ENCODE assay signal across 10 mouse cellular contexts in genomic region chr5:99975061-99975460, GRCm38 (mm10). TPM values are rescaled to one million over a fixed set of nuclear protein-coding genes. Genes with fewer than 3 reads are reported as not detected.
DNase-seq lines count a peak whose midpoint lies in the region; ATAC-seq and TF ChIP-seq lines count a peak whose summit lies in the region.
"Had no signal": no experiment of that assay in that cellular context is flagged by ENCODE, and none has a peak within 500 bp of the region (broad histone marks: within the 10 kb centered on the region; RNA-seq: fewer than 3 reads in every experiment).

No protein-coding gene starts in this region.

- 28% methylated on average over 4 of the region's 4 CpGs for WGBS in heart, embryonic 16.5 days
- WGBS in embryonic facial prominence, embryonic 10.5 days: 78% methylated on average over 4 of the region's 4 CpGs
- 74% methylated on average over 4 of the region's 4 CpGs for WGBS in hindbrain, embryonic 11.5 days
- 38% methylated on average over 4 of the region's 4 CpGs for WGBS in liver, postnatal 0 days (ENCODE audit: insufficient replicate concordance)

- no peak for TF ChIP-seq CTCF in liver, postnatal 0 days (IDR thresholded peaks at IDR 0.05; ENCODE audit: low read depth)

- H3K4me1 ChIP-seq in heart, embryonic 16.5 days (ENCODE audit: control insufficient read depth, insufficient read depth, low read length): peaks cover 30% of the 10 kb centered on the region
- H3K4me1 ChIP-seq in embryonic facial prominence, embryonic 10.5 days: peaks cover 33% of the 10 kb centered on the region
- H3K4me1 ChIP-seq in hindbrain, embryonic 11.5 days (replicated peaks; ENCODE audit: control insufficient read depth, insufficient read depth, low read length): no peaks in the 10 kb centered on the region
- H3K4me1 ChIP-seq in liver, postnatal 0 days (ENCODE audit: insufficient read depth): peaks cover 32% of the 10 kb centered on the region

- H3K9ac ChIP-seq in heart, embryonic 16.5 days (ENCODE audit: low read length): no peak overlapping the region
- H3K9ac ChIP-seq in hindbrain, embryonic 11.5 days (ENCODE audit: low read depth, low read length): no peak overlapping the region
- H3K9ac ChIP-seq in liver, postnatal 0 days (replicated peaks): no peak overlapping the region; the same call in 1 of the 2 replicates

- no peak for TF ChIP-seq EP300 in liver, postnatal 0 days (IDR thresholded peaks at IDR 0.05; ENCODE audit: low read depth)

- peak overlapping the region; percentile 49 for H3K4me2 ChIP-seq in heart, embryonic 16.5 days (ENCODE audit: low read depth, low read length)
- H3K4me2 ChIP-seq in hindbrain, embryonic 11.5 days (replicated peaks; ENCODE audit: low read depth, low read length): peak overlapping the region; percentile 21; the same call in 1 of the 2 replicates
- H3K4me2 ChIP-seq in liver, postnatal 0 days (ENCODE audit: low read depth, low read length): peak overlapping the region; percentile 82

- peaks cover 10% of the 10 kb centered on the region; the same call in 1 of the 2 replicates for H3K36me3 ChIP-seq in heart, embryonic 16.5 days (ENCODE audit: control insufficient read depth, insufficient read depth)
- H3K36me3 ChIP-seq in embryonic facial prominence, embryonic 10.5 days (replicated peaks): peaks cover 61% of the 10 kb centered on the region
- H3K36me3 ChIP-seq in hindbrain, embryonic 11.5 days (ENCODE audit: control insufficient read depth, insufficient read depth, low read length): no peaks in the 10 kb centered on the region
- peaks cover 26% of the 10 kb centered on the region for H3K36me3 ChIP-seq in liver, postnatal 0 days (replicated peaks; ENCODE audit: insufficient read depth, low read length)

- no peaks in the 10 kb centered on the region for H3K9me3 ChIP-seq in heart, embryonic 16.5 days (replicated peaks; ENCODE audit: control insufficient read depth, low read length)
- H3K9me3 ChIP-seq in embryonic facial prominence, embryonic 10.5 days: no peaks in the 10 kb centered on the region
- H3K9me3 ChIP-seq in hindbrain, embryonic 11.5 days (ENCODE audit: control insufficient read depth, low read length): no peaks in the 10 kb centered on the region
- no peaks in the 10 kb centered on the region for H3K9me3 ChIP-seq in liver, postnatal 0 days (ENCODE audit: low read length)

- no peak for ATAC-seq in heart, embryonic 16.5 days (replicated peaks; ENCODE audit: extremely low read depth, insufficient read depth, low FRiP score)
- no peak for ATAC-seq in hindbrain, embryonic 11.5 days (ENCODE audit: low FRiP score)
- ATAC-seq in liver, postnatal 0 days: no peak

- H3K4me3 ChIP-seq in heart, embryonic 16.5 days (ENCODE audit: low read length): peak overlapping the region; percentile 19
- peak overlapping the region; percentile 97 for H3K4me3 ChIP-seq in embryonic facial prominence, embryonic 10.5 days
- no peak overlapping the region for H3K4me3 ChIP-seq in hindbrain, embryonic 11.5 days (ENCODE audit: low read depth, low read length)
- H3K4me3 ChIP-seq in liver, postnatal 0 days (ENCODE audit: low read depth, low read length): peak overlapping the region; percentile 9; the same call in 1 of the 2 replicates

- H3K27me3 ChIP-seq in heart, embryonic 16.5 days (ENCODE audit: control insufficient read depth, insufficient read depth, low read length): no peaks in the 10 kb centered on the region
- no peaks in the 10 kb centered on the region for H3K27me3 ChIP-seq in embryonic facial prominence, embryonic 10.5 days (replicated peaks; ENCODE audit: low read depth, poor library complexity, severe bottlenecking)
- no peaks in the 10 kb centered on the region for H3K27me3 ChIP-seq in hindbrain, embryonic 11.5 days (ENCODE audit: control insufficient read depth, insufficient read depth, low read length)
- no peaks in the 10 kb centered on the region for H3K27me3 ChIP-seq in liver, postnatal 0 days (ENCODE audit: insufficient read depth, low read length)

- H3K27ac ChIP-seq in heart, embryonic 16.5 days (ENCODE audit: low read length): no peak overlapping the region
- H3K27ac ChIP-seq in embryonic facial prominence, embryonic 10.5 days (replicated peaks): no peak overlapping the region
- no peak overlapping the region for H3K27ac ChIP-seq in hindbrain, embryonic 11.5 days (ENCODE audit: low read depth, low read length)
- peak overlapping the region; percentile 23; the same call in 1 of the 2 replicates for H3K27ac ChIP-seq in liver, postnatal 0 days (ENCODE audit: low read depth)

- DNase-seq in heart, postnatal 4 days: no peak
- no peak for DNase-seq in embryonic facial prominence, embryonic 10.5 days (ENCODE audit: low spot score)
- DNase-seq in hindbrain, embryonic 11.5 days (ENCODE audit: low spot score): no peak
- DNase-seq in liver, postnatal 0 days: no peak
- no peak for DNase-seq in adrenal gland, adult 8-10 months
- no peak for DNase-seq in embryo, embryonic 10 days (ENCODE audit: low spot score)
- no peak for DNase-seq in layer of hippocampus, postnatal 36 days
- DNase-seq: cerebellum, adult 11-12 months had no signal

RNA-seq across cellular contexts. Expression of gene Hnrnpd, which starts 3.7 kb away (rescaled TPM):
- polyA plus RNA-seq in heart, embryonic 16.5 days (2015; fragmentation: Nextera tagmentation; extraction: Ambion mirVana): 51.6 and 82.0 TPM in 2 replicates
- 100 to 1,000 TPM; 239 to 258 TPM for total RNA-seq in heart, postnatal 4 days (2021)
- polyA plus RNA-seq in embryonic facial prominence, embryonic 10.5 days (2016; fragmentation: Nextera tagmentation; extraction: Ambion mirVana): 253 and 268 TPM in 2 replicates
- polyA plus RNA-seq in hindbrain, embryonic 11.5 days (2014; fragmentation: Nextera tagmentation; extraction: Ambion mirVana): 253 and 281 TPM in 2 replicates
- polyA plus RNA-seq in liver, postnatal 0 days (2015; fragmentation: Nextera tagmentation; extraction: Ambion mirVana): 38.1 and 45.4 TPM in 2 replicates
- total RNA-seq in adrenal gland, adult 8-10 months (2022): 100 to 1,000 TPM in 3 of 4 experiments, 10 to 100 TPM in 1; 72.1 to 188 (median 154) TPM
- total RNA-seq in layer of hippocampus, postnatal 36 days (2021): 100 to 1,000 TPM; 205 to 208 TPM

RNA-seq across cellular contexts. Expression of gene 4930524J08Rik, which starts 3.8 kb away (rescaled TPM):
- 0.80 and 0.84 TPM in 2 replicates for polyA plus RNA-seq in heart, embryonic 16.5 days (2015; fragmentation: Nextera tagmentation; extraction: Ambion mirVana)
- total RNA-seq in heart, postnatal 4 days (2021): 1 to 10 TPM; 3.5 to 5.7 TPM
- 1.5 and 1.8 TPM in 2 replicates for polyA plus RNA-seq in embryonic facial prominence, embryonic 10.5 days (2016; fragmentation: Nextera tagmentation; extraction: Ambion mirVana)
- polyA plus RNA-seq in hindbrain, embryonic 11.5 days (2014; fragmentation: Nextera tagmentation; extraction: Ambion mirVana): 2.7 and 3.6 TPM in 2 replicates
- polyA plus RNA-seq in liver, postnatal 0 days (2015; fragmentation: Nextera tagmentation; extraction: Ambion mirVana): 0.96 and 1.4 TPM in 2 replicates
- total RNA-seq in adrenal gland, adult 8-10 months (2022): 1 to 10 TPM; 1.2 to 2.2 (median 1.7) TPM
- total RNA-seq in layer of hippocampus, postnatal 36 days (2021): 1 to 10 TPM; 1.9 to 2.3 TPM
- total RNA-seq: hematopoietic stem cell, adult 5-6 weeks had no signal

Comparison
In these comparisons a context has a peak if more than half of its experiments do, and no peak if none do; other contexts are left out.
1. H3K4me2 ChIP-seq: peak in every context shown above with its lines; median percentile 82 in liver, postnatal 0 days; 49 in heart, embryonic 16.5 days; 21 in hindbrain, embryonic 11.5 days.